Mouse (Mus musculus): ENCODE results near the gene Il12rb1.

Gene Il12rb1

GRCm38 (mm10) chr8:70773833-70774232 is 34.4 kb upstream of the Il12rb1 start:
- DNase-seq (ENCODE audit: low spot score), result no peak

- DNase-seq (ENCODE audit: low spot score), result no peak
Measured at GRCm38 (mm10) chr8:70774740-70775139, 33.5 kb upstream of the Il12rb1 start.

- DNase-seq (ENCODE audit: low spot score), result no peak
Measured at GRCm38 (mm10) chr8:70775227-70775626, 33.0 kb upstream of the Il12rb1 start.

GRCm38 (mm10) chr8:70775851-70776495 is 32.3 kb upstream of the Il12rb1 start:
- DNase-seq (ENCODE audit: low spot score), result no peak

GRCm38 (mm10) chr8:70776496-70777444 is 31.5 kb upstream of the Il12rb1 start, which contains the start of gene Pik3r2:
TSS of gene Pik3r2 (minus strand) at chr8:70776713.
- peak; percentile 97 for DNase-seq (ENCODE audit: low spot score)

GRCm38 (mm10) chr8:70780093-70780492 is 28.2 kb upstream of the Il12rb1 start:
- DNase-seq (ENCODE audit: low spot score), result no peak

GRCm38 (mm10) chr8:70786291-70787050 is 21.8 kb upstream of the Il12rb1 start:
- no peak for DNase-seq (ENCODE audit: low spot score)

- DNase-seq (ENCODE audit: low spot score), result no peak
Measured at GRCm38 (mm10) chr8:70787051-70787445, 21.2 kb upstream of the Il12rb1 start.

GRCm38 (mm10) chr8:70787941-70788667 is 20.1 kb upstream of the Il12rb1 start:
- DNase-seq (ENCODE audit: low spot score), result peak; percentile 91

- DNase-seq (ENCODE audit: low spot score), result no peak
Measured at GRCm38 (mm10) chr8:70789046-70789445, 19.2 kb upstream of the Il12rb1 start.

- DNase-seq (ENCODE audit: low spot score), result no peak
Measured at GRCm38 (mm10) chr8:70790846-70791245, 17.4 kb upstream of the Il12rb1 start.

- DNase-seq (ENCODE audit: low spot score), result no peak
Measured at GRCm38 (mm10) chr8:70791294-70791701, 17.0 kb upstream of the Il12rb1 start.

GRCm38 (mm10) chr8:70791975-70792691 is 16.1 kb upstream of the Il12rb1 start:
- DNase-seq (ENCODE audit: low spot score), result peak; percentile 97

- peak; percentile 88 for DNase-seq (ENCODE audit: low spot score)
Measured at GRCm38 (mm10) chr8:70792700-70793099, 15.5 kb upstream of the Il12rb1 start.

- DNase-seq (ENCODE audit: low spot score), result no peak
Measured at GRCm38 (mm10) chr8:70794215-70794614, 14.0 kb upstream of the Il12rb1 start.

GRCm38 (mm10) chr8:70795370-70795769 is 12.9 kb upstream of the Il12rb1 start:
- DNase-seq (ENCODE audit: low spot score), result no peak

GRCm38 (mm10) chr8:70796403-70797080 is 11.7 kb upstream of the Il12rb1 start:
- no peak for DNase-seq (ENCODE audit: low spot score)

- peak; percentile 97 for DNase-seq (ENCODE audit: low spot score)
Measured at GRCm38 (mm10) chr8:70797081-70798070, 10.9 kb upstream of the Il12rb1 start.

GRCm38 (mm10) chr8:70798281-70798680 is 10.0 kb upstream of the Il12rb1 start:
- DNase-seq (ENCODE audit: low spot score), result no peak
